Mouse (Mus musculus): ENCODE data around the gene Kdm4b. TPM values are rescaled to one million over a fixed set of nuclear protein-coding genes. Genes with fewer than 3 reads are reported as not detected.

The Kdm4b gene
- total and polyA plus RNA-seq, 3 experiments = 9.1 to 27.5 TPM; not detected in 1

- peak overlapping the region; percentile 88 for H3K27ac ChIP-seq (ENCODE audit: control insufficient read depth, low read depth, low read length)
- DNase-seq (ENCODE audit: low read depth, low spot score) = peak; percentile 98
- peak overlapping the region; percentile 20 to 51 for H3K4me3 ChIP-seq (ENCODE audit: control insufficient read depth in 1 of 2, insufficient read depth in 1 of 2, low read depth in 2 of 2, low read length in 2 of 2)
- H3K4me1 ChIP-seq (ENCODE audit: control insufficient read depth in 1 of 2, insufficient read depth in 2 of 2, low read length in 2 of 2) = peaks cover 6 to 36% of the 10 kb centered on the region in 2 experiments; a peak in 3 of 4 replicates
- H3K36me3 ChIP-seq (ENCODE audit: control insufficient read depth in 1 of 2, insufficient read depth in 2 of 2, low read length in 2 of 2) = peaks cover 0 to 21% of the 10 kb centered on the region in 2 experiments; a peak in 2 of 4 replicates
- H3K9ac ChIP-seq (ENCODE audit: control insufficient read depth, low read depth, low read length, poor library complexity, severe bottlenecking) = peak overlapping the region; percentile 80
- H3K79me2 ChIP-seq (ENCODE audit: control insufficient read depth, insufficient read depth, low read length, poor library complexity) = no peaks in the 10 kb centered on the region; the same call in 1 of the 2 replicates
- no peaks in the 10 kb centered on the region for H3K27me3 ChIP-seq (ENCODE audit: control insufficient read depth in 1 of 2, insufficient read depth in 2 of 2, low read length in 2 of 2)
- no peaks in the 10 kb centered on the region for H3K9me3 ChIP-seq (replicated peaks; ENCODE audit: insufficient read depth, low read length)
- TF ChIP-seq EP300 (IDR thresholded peaks at IDR 0.05; ENCODE audit: low read depth in 1 of 2, low read length in 2 of 2) (peak in 1 of 2 experiments; percentile 44; a peak in 2 of 4 replicates), TBP (IDR thresholded peaks at IDR 0.05; ENCODE audit: low read depth, low read length) (peak; percentile 58; the same call in 1 of the 2 replicates), ZKSCAN1 (IDR thresholded peaks at IDR 0.05; ENCODE audit: low read depth, low read length) (no peak), CTCF (IDR thresholded peaks at IDR 0.05 in 2 of 3, conservative IDR thresholded peaks at IDR 0.05 in 1 of 3; ENCODE audit: control insufficient read depth in 1 of 3, insufficient read depth in 1 of 3, low read depth in 2 of 3, low read length in 3 of 3, poor library complexity in 1 of 3, severe bottlenecking in 1 of 3) (peak; percentile 73 to 94 (median 93)), JUND (IDR thresholded peaks at IDR 0.05; ENCODE audit: low read depth, low read length) (no peak), RCOR1 (IDR thresholded peaks at IDR 0.05; ENCODE audit: low read depth, low read length) (no peak), POLR2AphosphoS2 (IDR thresholded peaks at IDR 0.05; ENCODE audit: low read length) (no peak), GABPA (IDR thresholded peaks at IDR 0.05; ENCODE audit: low read depth, low read length) (no peak), CHD2 (IDR thresholded peaks at IDR 0.05; ENCODE audit: low read length) (no peak), MAFK (IDR thresholded peaks at IDR 0.05; ENCODE audit: borderline replicate concordance, low read depth, low read length) (no peak), NELFE (IDR thresholded peaks at IDR 0.05; ENCODE audit: low read depth, low read length) (no peak; the same call in 1 of the 2 replicates), MXI1 (IDR thresholded peaks at IDR 0.05; ENCODE audit: low read depth, low read length) (no peak), POLR2AphosphoS5 (IDR thresholded peaks at IDR 0.05; ENCODE audit: borderline replicate concordance, low read depth, low read length) (no peak), CHD1 (IDR thresholded peaks at IDR 0.05; ENCODE audit: low read depth, low read length) (no peak), SMC3 (IDR thresholded peaks at IDR 0.05; ENCODE audit: low read depth, low read length) (peak; percentile 79), GATA1 (IDR thresholded peaks at IDR 0.05; ENCODE audit: low read depth, low read length) (peak; percentile 58), ELF1 (IDR thresholded peaks at IDR 0.05; ENCODE audit: low read depth, low read length) (peak; percentile 93), TCF12 (IDR thresholded peaks at IDR 0.05; ENCODE audit: low read depth, low read length) (peak; percentile 62; the same call in 1 of the 2 replicates), MAZ (IDR thresholded peaks at IDR 0.05; ENCODE audit: low read depth, low read length) (peak; percentile 85; the same call in 1 of the 2 replicates), USF2 (IDR thresholded peaks at IDR 0.05; ENCODE audit: borderline replicate concordance in 1 of 2, insufficient read depth in 1 of 2, low read depth in 1 of 2, low read length in 2 of 2) (no peak), ZC3H11A (IDR thresholded peaks at IDR 0.05; ENCODE audit: low read depth, low read length) (no peak), MYB (IDR thresholded peaks at IDR 0.05; ENCODE audit: low read depth, low read length) (no peak), HCFC1 (IDR thresholded peaks at IDR 0.05; ENCODE audit: low read depth, low read length) (peak; percentile 86), MAX (IDR thresholded peaks at IDR 0.05; ENCODE audit: low read length) (peak; percentile 67), USF1 (IDR thresholded peaks at IDR 0.05; ENCODE audit: low read depth, low read length) (no peak), BHLHE40 (IDR thresholded peaks at IDR 0.05; ENCODE audit: borderline replicate concordance, low read depth, low read length) (no peak), KAT2A (conservative IDR thresholded peaks at IDR 0.05; ENCODE audit: low read depth, low read length) (no peak), ZMIZ1 (IDR thresholded peaks at IDR 0.05; ENCODE audit: low read depth, low read length) (no peak), NRF1 (IDR thresholded peaks at IDR 0.05; ENCODE audit: insufficient read depth, low read depth, low read length, poor library complexity, severe bottlenecking) (peak; percentile 74), SIN3A (IDR thresholded peaks at IDR 0.05; ENCODE audit: low read length) (peak; percentile 56; the same call in 1 of the 2 replicates), ETS1 (IDR thresholded peaks at IDR 0.05; ENCODE audit: low read depth, low read length) (peak; percentile 78; the same call in 1 of the 2 replicates), E2F4 (IDR thresholded peaks at IDR 0.05; ENCODE audit: borderline replicate concordance, low read depth, low read length) (peak; percentile 66; the same call in 1 of the 2 replicates), TAL1 (IDR thresholded peaks at IDR 0.05; ENCODE audit: low read length) (peak; percentile 23; the same call in 1 of the 2 replicates), UBTF (IDR thresholded peaks at IDR 0.05; ENCODE audit: borderline replicate concordance, insufficient read depth, low read depth, low read length) (no peak), RAD21 (IDR thresholded peaks at IDR 0.05; ENCODE audit: low read depth, low read length) (peak; percentile 32), POLR2A (IDR thresholded peaks at IDR 0.05; ENCODE audit: control insufficient read depth in 1 of 2, insufficient read depth in 1 of 2, low read depth in 1 of 2, low read length in 2 of 2, poor library complexity in 1 of 2) (peak; percentile 52 to 61; a peak in 3 of 4 replicates), MYC (IDR thresholded peaks at IDR 0.05; ENCODE audit: low read depth, low read length) (0 out of 2 replicates have a peak, but pooled peaks have one; percentile 65), ZNF384 (IDR thresholded peaks at IDR 0.05; ENCODE audit: low read depth, low read length) (peak; percentile 95)
Observed at GRCm38 (mm10) chr17:56291171-56291511, 34.7 kb upstream of the Kdm4b start.

Measured in MEL (cell line).